Mouse (Mus musculus) gastrocnemius, postnatal 25 days (tissue): ENCODE data around the gene Fkbp10. TPM values are rescaled to one million over a fixed set of nuclear protein-coding genes. Genes with fewer than 3 reads are reported as not detected.

Source experiments
- DNase-seq: peaks from one replicate; pipeline ENCODE4 v3.0.0; 2022
- microRNA-seq, 2 experiments: library from miRNA; unstranded; fragments of <30 nt; microRNA quantifications; one replicate each; pipeline ENCODE4 v1.2.0; 2021; ENCODE audit warnings: borderline replicate concordance in 2 of 2
- total RNA-seq, 2 experiments: library from RNA; stranded (reverse); gene quantifications; 1 replicate in 1 of 2; 2 replicates in 1 of 2; pipeline ENCODE4 v1.2.3; 2021

The Fkbp10 gene
- total RNA-seq, 2 experiments from 2014 or later: 7.5 to 10.0 TPM

GRCm38 (mm10) chr11:100472197-100472934 lies 56.9 kb downstream of the Fkbp10 start, which contains the start of gene Klhl11:
TSS of gene Klhl11 (minus strand) at chr11:100472741.
- peak; percentile 91 for DNase-seq

DNA sequence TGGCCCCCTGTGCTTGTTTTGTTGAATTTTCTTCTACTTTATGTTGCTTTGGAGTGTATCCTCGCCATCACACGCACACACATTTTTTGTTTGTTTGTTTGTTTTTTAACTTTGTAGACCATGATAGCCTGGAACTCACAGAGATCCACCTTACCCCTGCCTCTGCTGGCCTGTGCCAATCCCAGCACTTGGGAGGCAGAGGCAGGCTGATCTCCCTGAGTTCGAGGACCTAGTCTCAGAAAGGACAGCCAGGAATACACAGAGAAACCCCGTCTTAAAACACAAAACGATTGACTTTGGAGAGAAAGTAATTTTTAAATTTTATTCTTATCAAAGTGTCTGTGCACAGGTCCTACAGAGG lies 57.4 kb downstream of the Fkbp10 start:
- DNase-seq: no peak

Small RNA genes lying within 50 kb of the gene (microRNA-seq; reads per million reads assigned to microRNA genes)
- 0 reads per million in 2 experiments for gene Gm27374

Other genes with a start within 250 kb of the Fkbp10 start
- gene Krt9, start 222.5 kb upstream of the Fkbp10 start, total RNA-seq: not detected
- not detected for gene Krt14, start 208.1 kb upstream of the Fkbp10 start, total RNA-seq
- gene Krt16, start 166.8 kb upstream of the Fkbp10 start, total RNA-seq: not detected
- gene Krt17, start 154.7 kb upstream of the Fkbp10 start, total RNA-seq: not detected
- gene Krt42, start 145.8 kb upstream of the Fkbp10 start, total RNA-seq: not detected
- 1,000 to 10,000 TPM; 1,016 to 1,083 TPM for gene Eif1, start 95.8 kb upstream of the Fkbp10 start, total RNA-seq
- gene Gast, start 81.3 kb upstream of the Fkbp10 start, total RNA-seq: not detected
- gene Hap1, start 59.6 kb upstream of the Fkbp10 start, total RNA-seq: under 1 TPM; 0.27 to 0.28 TPM
- gene Jup, start 17.9 kb upstream of the Fkbp10 start, total RNA-seq: 10 to 100 TPM; 72.0 to 79.8 TPM
- 1 to 10 TPM; 4.3 to 5.1 TPM for gene P3h4, start 861 bp upstream of the Fkbp10 start, total RNA-seq
- gene Nt5c3b, start 26.1 kb downstream of the Fkbp10 start, total RNA-seq: 1 to 10 TPM; 8.2 to 8.5 TPM
- under 1 TPM; 0.43 to 0.49 TPM for gene Klhl10, start 26.2 kb downstream of the Fkbp10 start, total RNA-seq
- gene Klhl11, start 57.0 kb downstream of the Fkbp10 start, total RNA-seq: 1 to 10 TPM; 3.8 to 3.9 TPM
- 10 to 100 TPM; 10.6 to 20.3 TPM for gene Acly, start 112.3 kb downstream of the Fkbp10 start, total RNA-seq
- gene Ttc25, start 129.9 kb downstream of the Fkbp10 start, total RNA-seq: under 1 TPM; 0.36 to 0.38 TPM
- 1 to 10 TPM; 8.6 to 9.6 TPM for gene Cnp, start 159.2 kb downstream of the Fkbp10 start, total RNA-seq
- gene Nkiras2, start 203.5 kb downstream of the Fkbp10 start, total RNA-seq: 10 to 100 TPM; 19.9 to 21.5 TPM
- gene Dnajc7, start 204.5 kb downstream of the Fkbp10 start, total RNA-seq: 100 to 1,000 TPM; 123 to 126 TPM